Mouse (Mus musculus): ENCODE measurements at regions not wholly inside any gene's neighbourhood (a gene's known extent, or its start where the extent isn't known, plus 50 kb on each side); places are given as distances from the start of the nearest gene placed in this dataset.

GRCm38 (mm10) chr3:121104571-121105407 lies 66.7 kb downstream of the Rwdd3 start:
- peak; percentile 2 for DNase-seq (ENCODE audit: low spot score)

GRCm38 (mm10) chr3:121102871-121103270 lies 68.6 kb downstream of the Rwdd3 start:
- DNase-seq (ENCODE audit: low spot score) = no peak

- DNase-seq (ENCODE audit: low spot score) = no peak
Observed at GRCm38 (mm10) chr3:121102120-121102519, 69.4 kb downstream of the Rwdd3 start.

GRCm38 (mm10) chr3:121100211-121100860 lies 71.2 kb downstream of the Rwdd3 start:
- DNase-seq (ENCODE audit: low spot score) = no peak

GRCm38 (mm10) chr3:121093509-121093908 lies 78.0 kb downstream of the Rwdd3 start:
- no peak for DNase-seq (ENCODE audit: low spot score)

GRCm38 (mm10) chr3:121088724-121089123 lies 82.8 kb downstream of the Rwdd3 start:
- DNase-seq (ENCODE audit: low spot score) = no peak

GRCm38 (mm10) chr3:121068676-121069075 lies 102.8 kb downstream of the Rwdd3 start:
- DNase-seq (ENCODE audit: low spot score) = no peak

- no peak for DNase-seq (ENCODE audit: low spot score)
Observed at GRCm38 (mm10) chr3:121035904-121036549, 135.5 kb downstream of the Rwdd3 start.

GRCm38 (mm10) chr3:121025546-121026157 lies 145.8 kb downstream of the Rwdd3 start:
- no peak for DNase-seq (ENCODE audit: low spot score)

GRCm38 (mm10) chr3:121024810-121025209 lies 146.7 kb downstream of the Rwdd3 start:
- DNase-seq (ENCODE audit: low spot score) = no peak

- DNase-seq (ENCODE audit: low spot score) = no peak
Observed at GRCm38 (mm10) chr3:121021126-121021848, 150.2 kb downstream of the Rwdd3 start.

- DNase-seq (ENCODE audit: low spot score) = no peak
Observed at GRCm38 (mm10) chr3:121009223-121009622, 162.3 kb downstream of the Rwdd3 start.

- no peak for DNase-seq (ENCODE audit: low spot score)
Observed at GRCm38 (mm10) chr3:120983556-120984270, 187.8 kb downstream of the Rwdd3 start.

- DNase-seq (ENCODE audit: low spot score) = no peak
Observed at GRCm38 (mm10) chr3:120982795-120983555, 188.5 kb downstream of the Rwdd3 start.

GRCm38 (mm10) chr3:120982218-120982617 lies 189.3 kb downstream of the Rwdd3 start:
- DNase-seq (ENCODE audit: low spot score) = no peak

GRCm38 (mm10) chr3:120970746-120971466 lies 200.6 kb downstream of the Rwdd3 start:
- no peak for DNase-seq (ENCODE audit: low spot score)

GRCm38 (mm10) chr3:120946906-120947305 lies 224.6 kb downstream of the Rwdd3 start:
- no peak for DNase-seq (ENCODE audit: low spot score)

GRCm38 (mm10) chr3:120934401-120934800 lies 237.1 kb downstream of the Rwdd3 start:
- no peak for DNase-seq (ENCODE audit: low spot score)

GRCm38 (mm10) chr3:120920351-120920750 lies 251.1 kb downstream of the Rwdd3 start:
- DNase-seq (ENCODE audit: low spot score) = no peak

GRCm38 (mm10) chr3:120898931-120899330 lies 272.6 kb downstream of the Rwdd3 start:
- no peak for DNase-seq (ENCODE audit: low spot score)
